Mouse (Mus musculus) mouse embryonic stem cell (cell line): Measurements from ENCODE around the gene Stk33.

ENCODE experiments used
- in situ Hi-C, 2 experiments: fragments of 300-500 bp; cut with MboI; formaldehyde crosslinking; loops; 1 replicate in 1 of 2; 3 replicates in 1 of 2; pipeline ENCODE4 v1.14.3; 2019 to 2020; ENCODE audit warnings: low sequenced_read_pairs in 2 of 2, low pct_unique_long_range_greater_than_20kb in 1 of 2, mixed read lengths in 1 of 2; ENCODE audit not compliant: unreplicated experiment in 1 of 2

Gene Stk33

DNA sequence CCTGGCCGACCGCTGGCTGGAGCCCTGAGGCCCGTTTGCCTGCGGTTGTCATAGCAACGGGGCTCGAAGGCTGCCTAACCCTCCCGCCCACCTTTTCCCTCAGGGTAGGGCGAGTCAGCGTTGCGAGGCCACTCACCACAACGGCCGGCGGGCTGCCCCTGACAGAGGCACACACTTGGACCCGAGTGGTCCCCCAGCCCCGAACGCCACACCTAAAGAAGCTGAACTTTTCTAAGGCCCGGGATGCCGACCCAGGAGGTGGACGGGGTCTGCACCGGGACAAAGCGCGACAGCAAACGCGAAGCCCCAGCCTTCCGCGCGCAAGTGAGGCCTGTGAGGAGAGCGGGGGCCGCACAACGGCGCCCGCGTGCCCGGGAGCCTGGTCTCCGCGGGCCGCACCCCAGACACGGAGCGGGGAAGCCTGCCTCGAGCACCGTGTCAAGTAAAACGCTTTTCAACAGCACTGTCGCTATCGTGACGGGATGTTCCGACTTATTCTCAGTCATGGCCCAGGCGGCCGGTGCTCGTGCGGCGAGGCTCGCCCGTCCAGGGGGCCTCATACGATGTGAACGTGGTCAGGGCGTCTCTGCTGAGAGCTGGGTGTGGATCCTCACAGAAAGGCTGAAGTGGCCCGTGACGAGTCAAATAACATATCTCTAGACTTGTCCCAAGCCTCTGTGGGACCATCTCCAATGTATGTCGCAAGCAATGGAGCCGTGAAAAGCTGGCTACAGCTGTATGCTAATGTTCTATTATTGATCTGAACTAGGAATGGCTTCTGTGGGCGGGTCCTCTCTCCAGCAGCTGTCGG lies at the start of gene Stk33:
Gene Stk33 (minus strand): TSS at position 301 of the 811 bp plus-strand sequence.
- in situ Hi-C loops, result loop anchor here (25.0 kb wide), 1 partner anchor 302 kb away; no protein-coding TSS in a partner anchor

DNA sequence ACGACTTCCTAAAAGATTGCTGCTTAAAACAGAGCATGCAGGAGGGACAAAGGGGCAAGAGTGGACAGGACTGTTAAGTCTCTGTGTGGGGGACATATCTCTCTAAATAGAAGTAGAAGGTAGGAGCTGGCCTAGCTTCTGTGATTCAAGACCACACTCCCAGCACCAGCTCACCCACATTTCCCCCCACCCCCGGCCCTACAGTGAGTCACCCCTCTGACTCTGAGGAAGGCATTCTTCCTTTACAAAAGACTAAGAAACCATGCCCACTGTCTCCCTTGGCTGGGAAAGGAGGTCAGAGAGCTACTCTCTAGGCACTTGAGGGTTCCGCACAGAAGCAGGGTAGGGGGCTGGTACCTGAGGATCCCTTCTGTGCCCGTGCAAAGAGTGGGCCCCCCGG lies 45.3 kb upstream of the Stk33 start:
- in situ Hi-C loops, result no loop called here

DNA sequence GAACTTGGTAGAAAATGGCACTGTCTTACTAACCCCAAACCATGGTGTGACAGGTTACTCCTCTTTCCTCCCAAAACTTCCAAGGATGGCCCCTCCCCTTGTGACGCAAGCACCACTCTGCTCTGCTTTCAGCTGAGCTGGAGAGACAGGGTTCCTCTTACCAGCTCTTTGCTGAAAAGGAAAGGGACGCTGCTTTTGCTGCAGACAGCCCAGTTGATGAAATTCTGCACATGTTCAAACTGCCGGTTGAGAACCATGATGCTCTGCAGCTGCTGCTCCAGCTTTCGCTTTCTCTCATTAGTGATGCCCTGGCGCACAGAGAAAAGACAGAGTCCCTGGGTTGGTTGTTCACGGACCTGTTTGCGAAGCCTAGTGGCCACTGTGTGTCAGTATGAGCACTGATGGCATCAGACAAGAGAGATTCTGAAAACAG lies 41.9 kb upstream of the Stk33 start:
- in situ Hi-C loops, result no loop called here

DNA sequence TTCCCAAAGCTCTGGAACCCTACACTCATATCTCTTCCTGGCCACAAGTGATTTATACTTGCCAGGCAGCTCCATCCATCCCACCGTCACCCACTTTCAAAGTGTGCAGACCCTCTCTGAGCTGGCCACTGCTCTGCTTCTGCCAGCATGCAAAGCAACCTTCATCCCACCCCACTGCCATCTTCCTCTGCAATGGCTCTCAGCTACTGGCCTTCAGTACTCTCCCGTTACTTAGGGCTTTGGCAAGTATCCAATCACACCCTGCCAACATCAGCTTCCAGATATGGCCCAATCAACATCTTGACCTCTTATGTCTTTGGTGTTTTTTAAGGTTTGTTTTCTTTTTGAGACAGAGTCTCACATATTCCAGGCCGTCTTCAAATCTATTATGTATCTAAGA lies 39.0 kb upstream of the Stk33 start:
- in situ Hi-C loops, result no loop called here

DNA sequence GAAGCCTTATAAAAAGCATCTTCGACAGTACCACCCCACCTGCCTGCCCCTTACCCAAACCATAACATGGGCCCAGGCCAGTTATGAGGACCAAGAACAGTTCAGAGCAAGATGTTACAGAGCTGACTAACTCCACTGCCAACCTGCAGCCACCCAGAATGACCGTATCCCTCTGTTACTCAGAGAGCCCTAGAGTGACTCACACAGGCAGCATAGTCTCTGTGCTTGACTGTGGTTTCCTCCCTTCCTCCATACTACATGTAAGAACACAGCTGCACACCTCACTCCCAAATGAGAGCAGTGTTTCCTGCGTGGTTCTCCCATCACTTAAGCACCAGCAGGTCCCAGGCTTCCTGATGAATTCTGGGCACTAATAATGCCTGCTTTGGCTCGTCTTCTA lies 31.8 kb upstream of the Stk33 start:
- in situ Hi-C loops, result no loop called here

DNA sequence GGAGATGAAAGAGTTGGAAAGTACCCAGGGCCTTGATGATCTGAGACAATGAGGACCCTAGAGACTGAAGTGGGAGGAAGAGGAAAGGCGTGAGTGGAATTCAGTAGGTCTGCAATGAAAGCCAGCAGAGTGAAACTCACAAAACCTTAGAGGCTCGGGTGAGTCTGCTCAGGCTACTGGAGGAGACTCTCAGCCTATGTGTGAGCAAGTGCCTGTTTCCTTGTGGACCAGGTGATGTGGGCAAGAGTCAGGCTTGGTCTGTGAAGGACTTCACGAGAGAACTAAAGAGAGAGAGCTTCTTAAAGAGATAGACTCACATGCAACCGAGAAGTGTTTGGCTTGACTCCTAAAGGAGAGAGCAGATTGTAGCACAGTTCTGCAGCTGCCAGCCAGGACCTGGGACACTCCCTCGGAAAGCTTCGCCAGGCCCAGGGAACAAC lies 29.4 kb upstream of the Stk33 start:
- in situ Hi-C loops, result no loop called here

DNA sequence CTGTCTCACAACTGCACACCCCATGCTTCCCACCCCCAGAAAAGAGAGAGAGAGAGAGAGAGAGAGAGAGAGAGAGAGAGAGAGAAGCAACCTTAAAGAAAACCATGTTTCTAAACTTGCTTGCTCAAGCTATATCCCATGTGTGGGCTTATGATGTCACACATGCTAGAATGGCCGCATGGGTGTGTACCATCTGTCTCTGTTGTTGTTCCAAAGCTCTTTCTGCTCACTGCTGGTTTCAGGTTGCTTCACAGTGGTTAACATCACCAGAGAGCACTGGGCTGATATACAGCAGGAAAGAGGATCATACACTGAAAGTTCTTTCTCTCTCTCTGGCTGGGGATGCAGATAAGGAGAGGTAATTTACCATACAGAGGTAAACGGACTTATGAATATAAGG lies 28.7 kb upstream of the Stk33 start:
- in situ Hi-C loops, result no loop called here

DNA sequence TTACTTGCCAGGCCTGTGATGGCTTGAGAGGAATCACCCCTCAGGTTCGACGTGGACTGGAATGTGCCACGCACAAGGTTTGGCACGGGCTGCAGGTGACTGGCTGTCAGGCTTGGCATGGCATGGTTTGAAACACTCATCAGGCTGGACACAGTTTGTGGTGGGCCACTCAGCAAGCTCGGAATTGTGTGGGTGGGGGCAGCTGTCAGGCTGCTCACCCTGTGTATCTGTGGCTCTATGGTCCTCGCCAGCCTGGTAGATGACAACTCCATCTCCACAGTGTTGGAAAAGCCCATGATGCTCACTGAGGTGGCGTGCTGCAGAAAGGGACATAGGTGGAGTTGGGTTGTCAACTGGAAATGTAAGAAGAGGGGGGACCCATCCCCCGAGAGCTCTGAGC lies 21.8 kb upstream of the Stk33 start:
- in situ Hi-C loops, result no loop called here

DNA sequence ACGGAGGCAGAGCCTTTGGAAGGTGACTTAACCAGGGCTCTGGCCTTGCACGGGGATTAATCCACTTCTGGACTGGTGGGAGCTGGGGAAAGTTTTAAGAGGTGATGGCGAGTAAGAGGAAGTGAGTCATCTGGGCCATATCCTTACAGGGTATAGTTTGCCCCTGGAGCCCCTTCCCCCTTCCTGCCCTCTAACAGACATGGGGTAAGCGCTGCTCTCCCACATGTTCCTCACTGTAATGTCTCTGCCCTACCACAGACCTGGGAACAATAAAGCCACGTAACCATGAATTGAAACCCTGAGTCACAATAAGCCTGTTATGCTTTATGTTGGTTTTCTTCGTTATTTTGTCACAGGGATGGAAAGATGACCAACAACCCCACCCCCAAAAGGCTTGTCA lies 17.7 kb upstream of the Stk33 start:
- in situ Hi-C loops, result no loop called here

DNA sequence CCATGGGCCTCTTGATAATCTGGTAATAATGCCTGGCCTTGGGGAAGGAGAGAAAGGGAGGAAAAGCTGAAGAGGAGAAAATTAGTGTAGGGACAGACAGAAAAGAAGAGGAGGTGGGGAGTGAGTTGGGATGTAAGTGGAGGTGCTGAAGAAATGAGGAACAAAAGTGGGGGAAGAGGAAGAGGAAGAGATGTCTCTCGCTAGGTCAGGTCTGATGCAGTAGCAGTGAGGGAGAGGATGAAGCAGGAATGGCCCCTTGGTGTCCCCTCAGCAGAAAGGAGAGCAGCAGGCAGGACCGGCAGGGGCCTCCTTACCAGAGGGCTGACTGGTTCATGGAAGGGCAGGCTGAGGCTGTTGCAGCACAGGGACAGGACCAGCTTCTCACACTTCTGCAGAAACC lies 16.9 kb upstream of the Stk33 start:
- in situ Hi-C loops, result no loop called here

DNA sequence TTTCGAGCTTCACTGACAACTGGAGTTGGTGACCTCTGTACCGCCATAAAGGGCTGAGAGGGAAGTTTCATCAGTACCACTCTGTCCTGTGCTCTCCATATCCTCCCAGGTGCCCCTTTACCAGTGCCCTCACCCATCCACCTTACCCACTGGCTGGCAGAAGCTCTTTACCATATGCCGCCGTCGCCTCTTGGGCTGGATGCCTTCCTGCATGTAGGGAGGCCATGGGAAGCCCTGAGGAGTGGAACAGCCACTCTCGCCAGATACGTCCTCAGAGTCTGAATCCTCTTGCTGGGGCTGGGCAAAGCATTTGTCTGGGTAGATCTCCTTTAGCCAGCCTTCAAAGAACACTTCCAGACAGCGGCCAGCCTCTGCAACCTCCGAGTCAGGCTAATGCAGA lies 16.0 kb upstream of the Stk33 start:
- in situ Hi-C loops, result no loop called here

DNA sequence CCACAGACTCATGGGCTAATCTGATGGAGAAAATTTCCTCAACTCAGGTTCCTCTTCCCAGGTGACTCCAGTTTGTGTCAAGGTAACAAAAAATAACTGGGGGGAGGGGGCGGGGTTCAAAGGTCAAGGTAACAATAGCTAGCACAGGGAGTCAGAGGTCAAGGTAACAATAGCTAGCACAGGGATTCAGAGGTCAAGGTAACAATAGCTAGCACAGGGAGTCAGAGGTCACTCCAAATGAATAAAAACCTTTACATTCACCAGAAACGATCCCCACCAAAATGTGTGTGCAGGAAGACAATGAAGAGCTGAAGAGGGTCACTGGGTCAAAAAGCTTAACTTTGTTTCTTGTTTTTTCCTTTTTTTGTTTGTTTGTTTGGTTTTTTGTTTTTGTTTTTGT lies 9.2 kb upstream of the Stk33 start:
- in situ Hi-C loops, result loop anchor here (25.0 kb wide), 1 partner anchor 311 kb away; no protein-coding TSS in a partner anchor

DNA sequence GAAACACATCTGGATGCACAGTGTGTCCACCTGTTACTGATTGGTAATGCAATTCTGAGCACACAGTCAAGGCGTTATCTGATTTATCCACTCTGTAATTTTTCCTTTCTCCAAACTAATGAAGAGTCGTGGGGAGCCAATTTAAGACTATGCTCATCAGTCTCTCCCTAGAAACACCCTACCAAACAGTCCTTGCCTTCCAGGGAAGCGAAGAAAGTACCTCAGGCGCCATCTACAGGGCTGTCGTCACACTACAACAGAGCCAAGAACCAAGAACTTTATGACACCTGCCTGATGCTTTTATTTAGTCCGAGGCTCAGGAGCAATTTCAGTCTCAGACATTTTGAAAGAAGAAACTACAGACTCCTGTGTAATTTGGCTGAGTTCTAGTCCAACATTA lies 6.1 kb upstream of the Stk33 start:
- in situ Hi-C loops, result loop anchor here (25.0 kb wide), 1 partner anchor 308 kb away; no protein-coding TSS in a partner anchor

DNA sequence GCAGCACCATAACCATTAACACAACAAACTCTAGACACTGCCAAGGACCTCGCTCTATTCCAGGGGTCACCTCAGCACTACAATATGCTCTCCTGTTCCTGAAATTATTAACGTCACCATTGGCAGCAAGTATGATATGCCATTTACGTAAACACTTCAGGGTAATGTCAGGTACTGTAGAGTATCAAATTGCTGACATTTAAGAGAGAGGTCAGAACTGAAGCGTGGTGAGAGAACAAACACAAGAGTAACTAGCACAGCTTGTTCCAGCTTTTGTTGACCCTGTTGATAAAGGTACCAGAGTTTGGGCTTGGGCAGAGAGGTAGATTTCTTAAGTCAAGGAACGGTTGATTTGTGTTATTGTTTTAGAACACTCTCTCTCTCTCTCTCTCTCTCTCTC lies 3.9 kb upstream of the Stk33 start:
- in situ Hi-C loops, result loop anchor here (25.0 kb wide), 1 partner anchor 305 kb away; no protein-coding TSS in a partner anchor

DNA sequence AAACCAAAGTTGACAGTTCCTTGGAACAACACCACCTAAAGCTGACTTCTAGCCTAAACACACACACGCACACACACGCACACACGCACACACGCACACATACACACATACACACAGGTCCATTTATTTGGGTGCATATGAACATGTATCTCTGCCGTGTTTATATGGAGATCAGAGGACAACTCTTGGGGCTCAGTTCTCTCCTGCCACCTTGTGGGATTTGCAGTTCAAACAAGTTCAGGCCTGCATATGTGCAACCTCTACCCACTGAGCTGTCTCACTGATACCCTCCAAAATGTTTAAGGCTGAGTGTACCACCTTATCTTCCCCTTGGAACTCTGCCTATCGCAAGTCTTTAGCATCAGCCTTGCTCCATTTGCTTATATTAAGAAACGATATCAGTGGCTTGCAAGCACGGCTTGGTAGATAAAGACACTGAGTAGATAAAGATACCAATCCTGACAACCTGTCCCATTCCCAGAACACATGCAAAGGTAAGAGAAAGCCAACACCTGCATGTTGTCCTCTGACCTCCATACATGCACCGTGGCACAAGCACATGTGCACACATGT lies 1.9 kb upstream of the Stk33 start:
- in situ Hi-C loops, result loop anchor here (25.0 kb wide), 1 partner anchor 303 kb away; no protein-coding TSS in a partner anchor

DNA sequence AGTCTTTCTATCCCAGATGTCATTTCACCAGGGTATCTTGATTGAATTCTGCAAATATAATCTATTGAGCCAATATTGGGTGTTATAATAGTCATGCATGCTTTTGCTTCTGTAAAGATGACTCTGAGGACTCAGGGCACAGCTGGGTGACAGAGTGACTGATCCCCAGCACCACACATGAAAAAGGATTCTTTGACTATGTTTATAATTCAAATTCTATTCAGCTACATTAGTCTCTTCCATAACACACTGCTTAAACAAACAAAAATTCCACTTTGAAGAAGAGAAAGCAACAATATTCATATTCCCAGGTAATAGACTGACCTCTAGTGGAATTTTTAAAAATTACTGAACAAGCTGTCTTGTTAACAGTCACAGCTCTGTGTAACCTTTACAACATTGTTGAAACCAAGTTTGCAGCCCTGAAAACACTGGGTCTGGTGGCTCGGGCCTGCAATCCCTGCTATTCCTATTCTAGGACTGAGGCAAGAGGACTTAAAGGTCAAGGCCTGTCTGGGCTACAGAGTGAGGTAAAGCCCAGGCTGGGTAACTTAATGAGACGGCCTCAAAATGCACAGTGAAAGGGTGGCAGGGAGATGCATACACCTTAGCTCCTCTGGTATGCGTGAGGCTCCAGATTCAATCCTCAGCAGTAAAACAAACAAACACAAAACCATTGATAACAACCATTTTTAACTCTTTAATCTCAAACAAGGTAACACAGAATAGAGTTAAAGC lies 14.3 kb downstream of the Stk33 start:
- in situ Hi-C loops, result loop anchor here (25.0 kb wide), 2 partner anchors 187 to 287 kb away; no protein-coding TSS in a partner anchor

DNA sequence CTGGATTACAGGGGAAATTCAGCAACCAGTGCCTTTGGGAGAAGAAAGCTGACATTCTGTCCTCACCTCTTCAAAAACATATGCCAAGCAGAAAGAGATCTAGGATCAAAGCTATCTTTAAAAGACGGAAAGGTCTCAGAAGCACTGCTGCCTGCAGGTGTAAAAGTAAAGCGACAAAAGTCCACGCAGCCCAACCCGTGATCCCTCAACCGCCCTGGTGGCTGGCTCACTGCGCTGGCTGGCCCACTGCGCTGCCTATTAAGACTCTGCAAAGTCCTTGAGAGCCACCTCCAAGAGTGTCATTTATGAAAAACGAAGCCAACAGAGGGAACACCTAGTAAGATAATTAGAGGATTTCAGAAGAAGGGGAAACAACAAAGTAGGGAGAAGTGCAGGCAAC lies 16.1 kb downstream of the Stk33 start:
- in situ Hi-C loops, result loop anchor here in 1 of 2 experiments (25.0 kb wide), 1 partner anchor 186 kb away; no protein-coding TSS in a partner anchor

DNA sequence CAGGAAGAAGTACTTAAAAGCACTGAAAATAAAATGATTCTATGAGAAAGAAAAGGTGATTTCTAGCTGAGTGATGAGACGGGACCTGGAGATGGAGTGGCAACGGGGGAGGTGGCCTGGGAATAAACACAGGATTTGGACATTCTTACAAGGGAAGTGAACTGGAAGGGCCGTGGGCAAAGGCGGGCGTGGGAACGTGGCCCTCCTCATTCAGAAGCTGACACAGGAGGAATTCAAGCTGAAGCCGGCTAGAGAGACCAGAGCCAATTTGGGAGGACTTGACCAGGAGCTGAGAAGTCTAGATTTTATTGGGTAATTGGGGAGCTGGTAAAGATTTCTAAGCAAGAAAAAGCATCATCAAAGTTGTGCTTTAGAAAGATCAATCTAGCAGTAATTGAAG lies 33.4 kb downstream of the Stk33 start:
- in situ Hi-C loops, result loop anchor here in 1 of 2 experiments (25.0 kb wide), 1 partner anchor 168 kb away; no protein-coding TSS in a partner anchor

DNA sequence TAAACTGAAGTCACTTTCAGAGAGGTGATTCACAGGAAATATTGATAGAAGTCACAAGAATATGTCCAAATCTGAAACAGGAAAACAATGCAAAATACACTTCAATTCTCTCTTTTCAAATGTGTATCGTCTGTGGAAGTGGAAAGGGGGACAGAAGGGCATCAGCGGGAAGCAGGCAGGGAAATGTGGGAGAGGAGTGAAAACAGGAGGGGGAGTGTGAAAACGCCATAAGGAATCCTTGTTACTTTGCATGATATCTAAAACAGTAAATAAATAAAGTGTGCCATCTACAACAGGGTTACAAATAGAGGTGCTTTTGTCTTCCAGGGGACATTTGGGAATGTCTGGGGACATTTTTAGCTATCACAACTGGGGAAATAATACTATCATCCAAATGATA lies 39.6 kb downstream of the Stk33 start:
- in situ Hi-C loops, result no loop called here
